Mouse (Mus musculus) monocyte, adult 2 months (primary cell): ENCODE results near the gene Cer1.
A peak's percentile ranks its signal among the peaks of the same experiment; 100 is the strongest.

Experiments
- DNase-seq, 2 experiments: peaks; one replicate each; pipeline ENCODE4 v3.0.0; 2022; ENCODE audit warnings: low spot score in 2 of 2, low read depth in 1 of 2

The Cer1 gene

DNA sequence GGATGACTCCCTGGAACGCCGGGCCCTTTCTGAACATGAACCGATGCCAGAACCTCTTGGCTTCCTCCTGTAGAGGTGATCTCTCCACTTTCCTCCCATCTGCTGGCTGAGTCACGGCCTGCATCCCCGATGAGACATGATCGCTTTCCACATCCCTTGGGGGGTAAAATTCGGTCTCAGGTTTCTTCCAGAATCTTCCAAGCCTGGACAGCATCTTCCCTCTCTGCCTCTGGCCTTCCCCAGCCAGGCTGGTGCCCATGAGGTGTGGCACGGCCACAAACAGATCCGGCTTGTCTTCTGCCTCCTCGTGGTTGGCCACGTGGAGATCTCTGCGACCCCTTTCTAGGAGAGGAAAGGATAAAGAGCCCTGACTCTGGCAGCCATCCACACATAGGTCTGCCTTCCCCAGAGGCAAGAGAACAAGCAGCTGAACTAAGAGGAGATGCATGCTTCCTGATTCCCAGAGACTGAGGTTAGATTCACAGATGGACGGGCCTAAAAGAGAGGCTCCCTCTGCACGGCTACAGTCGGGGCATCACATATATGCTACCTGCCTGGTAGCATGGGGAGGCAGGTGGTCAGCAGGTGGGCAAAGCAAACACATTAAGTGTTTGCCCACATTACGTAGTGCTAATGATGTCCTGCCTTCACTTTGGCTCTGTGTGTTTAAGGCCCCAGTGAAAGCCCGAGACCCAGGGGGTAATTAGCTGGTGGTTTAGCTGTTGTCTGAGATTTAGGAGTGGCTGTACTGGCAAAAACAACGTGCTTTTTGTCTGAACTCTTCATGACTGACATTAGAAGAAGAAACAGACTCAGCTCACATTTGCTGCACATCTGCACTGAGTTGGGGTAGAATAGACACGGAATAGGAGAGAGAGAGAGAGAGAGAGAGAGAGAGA, at the start of gene Cer1:
Gene Cer1 (minus strand): TSS at position 513 of the 899 bp plus-strand sequence.
- DNase-seq, result no peak

DNA sequence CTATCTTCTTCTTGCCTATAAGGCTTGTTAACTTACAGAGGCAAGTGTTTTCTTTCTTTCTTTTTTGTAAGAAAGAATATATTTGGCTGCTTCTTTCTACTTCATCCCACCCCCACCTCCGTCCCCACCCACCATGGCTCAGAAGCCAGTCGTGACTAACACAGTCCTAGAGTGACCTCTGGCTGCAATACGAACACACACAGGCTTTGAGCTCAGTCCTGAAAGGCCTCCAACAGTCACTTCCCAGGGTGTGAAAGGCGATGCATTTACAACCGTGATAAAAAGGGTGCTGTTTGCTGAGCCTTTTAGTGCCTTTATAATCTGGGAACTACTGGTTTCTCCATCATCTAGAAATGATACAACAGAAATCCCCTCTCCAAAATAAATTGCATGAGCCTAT, 49.4 kb upstream of the Cer1 start:
- no peak for DNase-seq

DNA sequence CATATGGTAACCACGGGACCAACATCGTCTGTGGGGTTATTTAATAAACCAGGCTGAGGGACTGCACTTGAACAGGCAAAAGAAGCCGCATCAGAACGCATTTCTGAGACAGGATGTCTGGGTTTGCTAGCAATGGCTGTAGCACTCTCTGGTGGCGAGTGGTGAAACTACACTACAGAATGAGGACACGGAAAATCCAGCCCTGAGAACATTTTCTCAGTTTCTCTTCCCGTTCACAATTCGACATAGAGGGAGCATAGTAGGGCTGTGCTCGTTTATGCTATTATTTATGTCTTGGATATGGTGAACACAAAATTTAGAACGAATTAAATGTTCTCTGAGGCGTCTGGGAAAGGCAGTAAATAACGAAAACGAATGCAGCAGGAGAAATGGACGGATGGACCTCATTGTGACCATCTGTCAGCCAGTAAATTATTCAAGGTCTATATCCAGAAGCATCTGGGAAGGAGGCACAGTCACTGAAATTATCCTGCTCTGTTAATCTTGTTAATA, 48.8 kb upstream of the Cer1 start:
- DNase-seq, result peak in 1 of 2 experiments; percentile 27

DNA sequence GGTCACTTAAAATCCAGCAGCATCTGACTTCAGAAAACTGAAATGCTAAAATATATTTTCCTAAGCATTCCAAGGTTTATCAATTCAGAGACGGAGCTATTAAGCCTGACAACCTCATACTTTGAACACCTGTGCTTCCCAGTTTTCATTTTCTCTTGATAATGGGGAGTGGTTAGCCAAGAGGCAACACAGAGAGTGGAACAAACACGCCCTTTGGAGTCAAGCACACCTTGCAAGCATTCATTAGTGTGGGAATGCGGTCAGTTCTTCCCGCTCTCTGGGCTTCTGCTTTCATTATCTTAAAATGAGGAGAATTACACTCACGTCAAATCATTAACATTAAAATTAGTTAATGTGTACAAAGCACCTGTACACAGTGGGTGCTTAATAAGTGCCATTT, 45.1 kb upstream of the Cer1 start:
- no peak for DNase-seq

DNA sequence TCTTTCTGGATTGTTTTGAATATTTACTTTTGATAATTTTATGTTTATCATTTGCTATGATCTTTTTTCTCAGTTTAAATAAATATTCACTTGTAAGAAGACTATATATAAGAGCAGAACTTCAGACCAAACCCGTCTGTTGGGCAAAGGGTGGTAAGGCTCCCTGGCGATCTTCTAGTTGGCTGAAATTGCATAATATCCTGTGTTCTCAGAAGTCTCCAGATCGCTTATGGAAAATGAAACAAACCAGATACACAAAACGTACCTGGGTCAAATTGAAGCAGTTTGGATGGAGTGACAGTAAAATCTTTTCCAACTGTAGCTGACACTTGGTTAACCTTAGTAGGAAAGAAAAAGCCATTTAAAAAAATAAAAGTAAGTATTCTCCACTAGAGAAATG, 37.0 kb upstream of the Cer1 start:
- no peak for DNase-seq

DNA sequence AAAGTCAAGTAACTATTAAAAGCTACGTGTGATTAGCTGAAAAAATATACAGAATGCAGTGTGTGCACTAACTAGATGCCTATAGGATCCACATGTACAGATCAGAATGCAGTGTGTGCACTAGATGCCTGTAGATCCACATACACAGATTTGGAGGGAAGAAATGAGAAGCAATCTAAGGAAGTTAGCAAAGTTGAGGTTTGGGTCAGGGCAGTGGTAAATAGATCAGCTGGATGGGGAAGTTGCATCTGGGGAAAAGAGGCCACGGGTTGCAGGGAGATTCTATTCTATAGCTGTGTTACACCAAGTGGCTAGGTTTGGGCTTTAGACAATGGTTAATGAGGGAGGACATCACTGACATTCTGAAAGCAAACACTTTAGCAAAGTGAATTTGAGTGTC, 33.7 kb upstream of the Cer1 start:
- DNase-seq, result peak in 1 of 2 experiments; percentile 2

DNA sequence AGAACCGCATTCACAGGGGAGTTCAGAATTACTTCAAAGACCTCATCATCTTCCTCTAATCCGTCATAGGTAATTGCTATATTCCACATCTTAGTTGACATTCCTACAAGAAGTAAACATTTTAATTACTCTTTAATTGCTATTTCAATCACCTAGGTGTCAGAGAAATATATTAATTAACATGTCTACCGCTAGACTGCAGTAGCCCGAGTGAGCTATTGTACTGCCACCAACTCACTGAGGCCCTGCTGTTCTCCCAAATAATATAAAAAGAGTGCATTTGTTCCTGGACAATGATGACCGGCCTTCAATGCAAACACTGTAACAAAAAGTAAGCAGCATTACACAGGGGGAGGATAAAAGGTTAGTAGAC, 31.7 kb upstream of the Cer1 start:
- no peak for DNase-seq

DNA sequence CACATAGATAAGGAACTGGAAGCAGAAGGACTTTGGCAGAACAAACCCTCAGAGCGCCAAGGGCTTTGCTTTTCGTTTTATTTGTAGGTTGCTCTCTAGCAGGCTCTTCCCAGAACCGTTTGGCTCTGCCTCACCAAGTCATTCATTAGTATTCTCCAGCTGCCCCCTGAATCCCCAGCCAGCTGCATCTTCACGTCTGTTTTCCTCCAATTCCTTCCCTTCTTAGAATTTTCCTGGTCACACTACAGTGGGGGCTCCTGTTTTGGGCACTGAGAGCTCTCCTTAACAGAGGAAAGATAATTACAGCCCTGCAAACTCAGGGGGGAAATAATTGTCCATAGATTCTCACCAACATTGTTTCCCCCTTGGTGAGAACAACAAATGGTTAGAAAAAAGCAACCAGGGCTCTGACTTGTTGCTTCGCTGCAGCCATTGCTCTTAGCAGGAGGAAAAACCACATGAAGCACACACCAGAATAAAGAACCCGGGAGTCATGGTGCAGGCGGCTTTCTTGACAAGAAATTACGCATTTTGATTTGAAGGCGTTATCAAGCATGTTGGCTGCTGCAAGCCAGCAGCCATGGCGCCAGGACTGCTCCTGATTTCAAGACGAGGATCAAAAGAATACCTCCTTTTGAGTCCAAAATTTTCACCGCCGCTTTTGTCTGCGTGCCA, 31.2 kb upstream of the Cer1 start:
- DNase-seq, result no peak

DNA sequence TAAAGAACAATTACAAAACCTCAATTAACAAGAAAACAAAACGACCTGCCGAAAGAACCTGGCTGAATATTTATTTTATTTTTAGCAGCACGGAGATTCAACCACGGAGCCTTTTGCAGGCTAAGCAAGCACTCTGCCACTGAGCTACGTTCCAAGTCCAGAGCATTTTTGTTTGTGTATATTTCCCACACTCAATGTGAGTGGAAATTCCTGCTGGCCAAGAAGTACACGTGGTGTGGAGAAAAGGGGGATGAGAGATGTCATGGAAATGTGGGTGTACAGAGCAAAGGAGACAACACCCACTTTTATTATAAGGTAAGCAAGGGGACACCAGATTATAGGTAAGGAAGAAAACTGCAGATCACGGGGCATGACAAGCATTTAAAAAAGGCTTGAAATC, 30.6 kb upstream of the Cer1 start:
- no peak for DNase-seq

DNA sequence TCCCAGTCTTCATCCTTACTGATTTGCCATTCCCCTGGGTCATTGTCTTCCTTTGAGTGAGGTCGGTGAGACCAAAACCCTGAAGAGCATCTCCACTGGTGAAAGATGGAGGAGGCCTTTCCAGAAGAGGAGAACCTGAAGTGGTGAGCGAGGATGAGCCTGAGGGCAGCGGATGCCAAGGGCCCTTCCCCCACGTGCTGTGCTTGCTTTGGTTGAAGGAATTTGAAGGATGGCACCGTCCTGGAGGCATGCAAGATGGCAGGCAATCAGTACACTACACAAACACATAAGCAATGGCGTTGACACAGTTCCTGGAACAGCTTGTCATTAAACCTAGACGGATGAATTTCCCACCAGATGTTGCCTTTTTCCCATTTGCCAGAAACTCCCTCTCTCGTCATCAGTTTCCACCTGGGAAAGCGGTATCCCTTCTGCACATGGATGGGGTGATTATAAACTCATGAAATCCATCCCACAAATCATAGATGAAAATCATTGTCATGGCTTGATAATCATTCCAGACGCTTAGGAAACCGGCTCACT, 29.7 kb upstream of the Cer1 start:
- no peak for DNase-seq

DNA sequence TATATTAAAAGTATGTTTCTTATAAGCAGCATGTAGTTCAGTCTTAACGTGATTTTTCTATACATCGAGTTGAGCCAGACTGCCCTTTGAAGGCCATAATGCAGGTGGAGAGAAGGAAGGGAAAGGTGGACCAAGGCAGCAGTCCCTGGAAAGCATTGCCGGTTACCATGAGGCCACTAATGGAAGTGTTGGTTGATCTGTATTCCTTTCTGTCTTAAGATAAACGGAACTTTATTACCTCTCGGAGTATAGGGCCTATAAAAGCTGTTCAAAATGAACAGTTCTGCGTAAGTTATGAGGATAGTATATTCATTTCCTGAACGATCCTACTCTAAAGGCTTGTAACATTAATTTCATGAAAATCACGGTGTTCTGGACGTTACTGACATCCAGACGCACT, 10.3 kb upstream of the Cer1 start:
- DNase-seq, result no peak

DNA sequence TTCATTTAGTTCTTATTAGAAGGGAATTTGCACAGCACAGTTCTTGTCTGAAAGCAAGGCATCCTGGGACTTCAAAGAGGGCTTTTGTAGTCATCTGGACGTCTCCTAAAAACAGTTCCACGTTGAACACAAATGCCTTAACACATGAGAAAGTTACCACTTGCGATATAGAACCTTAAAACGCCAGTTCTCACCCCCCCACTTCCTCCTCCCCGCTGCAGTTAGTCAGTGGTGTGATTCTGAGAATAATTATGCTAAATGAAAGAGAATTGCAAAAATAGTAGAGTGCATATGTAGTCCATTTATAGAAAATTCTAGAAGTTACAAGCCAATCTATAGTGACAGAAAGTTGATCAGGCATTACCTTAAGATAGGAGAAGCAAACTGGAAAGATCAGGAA, 7.3 kb upstream of the Cer1 start:
- DNase-seq, result no peak

DNA sequence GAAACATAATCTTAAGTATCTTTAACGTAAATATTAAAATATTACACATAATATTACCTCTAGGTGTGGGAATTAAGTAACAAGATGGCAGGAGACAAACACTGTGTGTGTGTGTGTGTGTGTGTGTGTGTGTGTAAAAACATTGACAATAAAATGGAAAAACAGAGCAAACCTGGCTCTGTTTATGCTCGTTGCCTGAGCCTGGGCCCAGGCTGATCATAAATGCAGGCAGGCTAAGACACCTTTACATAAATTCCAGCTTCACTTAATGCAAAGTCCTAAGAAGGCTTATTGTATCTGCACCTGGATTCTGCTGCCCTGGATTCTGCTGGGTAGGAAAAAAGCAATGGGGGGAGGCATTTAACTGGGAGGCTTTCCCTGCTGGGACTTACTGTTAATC, 6.6 kb upstream of the Cer1 start:
- DNase-seq, result no peak

DNA sequence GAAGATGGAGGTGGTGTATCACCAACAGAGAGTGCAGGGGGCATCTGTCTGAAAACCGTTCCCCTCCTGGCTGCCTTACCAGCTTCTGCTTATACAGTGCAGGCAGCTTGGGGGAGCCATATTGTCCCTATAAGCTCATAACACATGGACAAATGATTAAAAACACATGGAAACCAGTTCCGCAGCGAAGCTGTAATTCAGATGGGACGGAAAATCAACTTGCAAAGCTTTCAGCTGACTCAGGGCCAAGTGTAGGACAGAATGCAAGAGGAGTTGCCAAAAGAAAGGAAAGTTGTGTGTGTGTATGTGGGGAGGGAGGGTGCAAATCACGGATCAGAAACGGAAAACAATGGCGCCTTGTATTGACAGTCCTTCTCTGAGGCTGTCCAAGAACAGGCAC, 6.1 kb upstream of the Cer1 start:
- DNase-seq, result no peak

DNA sequence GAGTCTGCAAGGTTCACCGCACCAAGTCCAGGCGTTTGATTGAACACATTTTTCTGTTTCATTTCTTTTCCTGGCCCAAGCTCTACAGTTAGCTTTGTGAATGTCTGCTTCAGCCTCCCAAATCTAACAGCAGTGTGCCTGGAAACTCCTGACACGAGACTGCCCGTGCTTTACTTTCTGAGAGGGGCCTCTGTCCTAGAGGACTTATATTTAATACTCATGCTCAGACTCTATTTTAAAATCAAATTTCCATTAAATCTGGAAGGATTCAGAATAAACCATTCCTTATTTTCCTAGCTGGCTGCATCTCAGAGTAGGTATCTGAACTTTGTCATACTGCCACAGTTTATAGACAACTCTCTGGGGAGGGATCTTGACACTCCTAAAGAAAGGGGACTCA, 5.6 kb upstream of the Cer1 start:
- DNase-seq, result no peak

DNA sequence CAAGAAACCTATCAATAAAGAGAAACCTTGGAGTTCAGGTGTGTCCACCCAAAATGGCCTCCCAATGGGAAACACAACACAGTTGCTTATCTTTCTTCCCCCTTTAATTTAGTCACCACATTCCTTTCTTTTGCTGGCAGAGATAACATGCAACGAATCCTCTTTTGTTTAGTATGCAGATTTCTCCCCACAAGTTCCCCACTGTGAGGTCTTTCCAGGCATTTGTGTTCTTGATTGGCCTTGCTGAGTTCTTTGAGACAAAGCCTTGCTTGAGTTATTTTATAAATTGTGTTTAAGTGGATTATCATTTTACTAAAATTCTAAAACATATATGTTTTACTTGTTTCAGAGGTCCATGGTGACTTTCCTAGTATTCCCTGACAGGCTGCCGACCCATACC, 1.2 kb upstream of the Cer1 start:
- no peak for DNase-seq

DNA sequence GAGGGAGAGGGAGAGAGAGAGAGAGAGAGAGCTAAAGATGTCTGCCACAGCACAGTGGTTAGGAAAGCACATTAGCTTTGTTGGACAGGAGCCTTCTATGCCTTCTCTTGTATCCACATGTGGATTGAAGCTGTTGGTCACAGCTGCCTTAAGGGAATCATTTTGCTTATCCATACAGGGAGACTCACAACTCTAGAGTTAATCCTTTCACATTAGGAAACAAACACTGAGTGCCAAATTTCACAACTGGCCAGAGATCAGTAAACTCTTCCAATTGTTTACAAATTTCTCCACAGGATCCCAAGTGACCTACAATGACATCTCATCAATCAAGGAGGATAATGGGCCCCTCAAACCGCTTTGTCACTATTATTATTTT, 576 bp upstream of the Cer1 start:
- DNase-seq, result no peak

DNA sequence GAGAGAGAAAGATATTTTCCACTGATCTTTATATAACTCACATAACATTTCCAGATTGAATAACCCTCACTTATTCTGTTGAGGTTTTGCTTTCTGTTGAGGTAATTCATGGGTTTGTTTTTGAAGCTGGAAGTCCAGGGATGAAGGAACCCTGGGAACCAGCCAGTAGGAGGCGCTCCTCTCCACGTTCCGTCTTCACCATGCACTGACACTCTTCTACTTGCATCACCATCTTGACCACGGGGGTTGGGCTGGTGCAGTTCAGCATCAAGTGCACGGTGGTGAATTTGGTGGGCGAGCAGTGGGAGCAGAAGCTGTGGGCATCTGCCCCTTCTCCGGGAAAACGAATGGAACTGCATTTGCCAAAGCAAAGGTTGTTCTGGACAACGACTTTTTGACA, 2.4 kb downstream of the Cer1 start:
- DNase-seq, result no peak

DNA sequence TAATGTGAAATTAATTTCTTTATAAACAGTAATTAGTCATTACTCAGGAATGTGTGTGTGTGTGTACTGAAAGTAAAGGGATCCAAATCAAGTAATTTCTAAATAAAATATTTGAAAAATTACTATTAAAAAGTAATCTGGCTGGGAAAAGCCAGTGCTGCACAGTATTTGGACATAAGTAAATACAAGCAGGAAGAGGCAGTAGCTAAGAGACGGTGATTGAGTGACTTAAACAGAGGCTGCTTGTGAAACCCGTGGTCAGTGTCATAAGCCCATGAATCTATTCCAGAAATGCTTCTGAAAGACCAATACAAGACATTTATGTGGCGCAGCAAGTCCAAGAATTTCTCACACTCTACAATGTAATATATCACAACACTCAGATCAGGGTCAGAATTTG, 3.6 kb downstream of the Cer1 start:
- DNase-seq, result no peak

DNA sequence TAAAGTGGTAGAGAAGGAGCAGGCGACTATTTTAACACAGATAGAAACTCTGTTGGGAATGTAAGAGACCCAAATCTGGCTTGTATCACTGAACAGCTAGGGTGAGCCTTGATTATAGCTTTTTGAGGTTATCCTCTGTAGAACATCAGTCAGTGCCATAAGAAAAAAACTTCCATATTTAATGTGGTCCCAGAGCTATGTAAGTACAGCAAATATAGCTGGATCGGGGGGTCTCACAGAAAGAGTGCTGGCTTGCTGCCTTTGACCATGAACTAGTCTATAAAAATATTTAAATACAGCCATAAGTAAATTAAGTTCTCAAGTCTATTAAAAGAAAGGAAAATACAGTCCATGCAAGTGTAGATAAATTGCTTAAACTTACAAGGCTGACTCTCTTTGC, 4.7 kb downstream of the Cer1 start:
- DNase-seq, result no peak

DNA sequence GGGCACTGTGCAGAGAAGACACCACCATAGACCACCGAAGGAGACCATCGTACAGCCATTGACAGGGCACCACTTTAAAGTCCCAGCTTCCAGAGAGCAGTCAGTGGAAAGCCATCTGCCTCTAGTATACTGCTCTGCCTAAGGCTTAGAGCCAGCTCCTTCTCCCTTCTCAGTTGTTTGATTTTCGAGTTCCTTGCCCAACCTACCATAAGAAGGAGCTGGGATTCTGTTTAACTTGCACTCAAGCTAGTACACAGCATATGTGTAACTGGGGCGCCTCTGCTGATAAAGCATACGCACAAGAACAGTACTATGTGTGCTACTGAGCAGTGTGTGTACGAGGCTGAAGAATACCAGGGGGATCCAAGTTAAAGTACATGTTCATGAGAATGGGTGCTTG, 5.8 kb downstream of the Cer1 start:
- DNase-seq, result no peak

DNA sequence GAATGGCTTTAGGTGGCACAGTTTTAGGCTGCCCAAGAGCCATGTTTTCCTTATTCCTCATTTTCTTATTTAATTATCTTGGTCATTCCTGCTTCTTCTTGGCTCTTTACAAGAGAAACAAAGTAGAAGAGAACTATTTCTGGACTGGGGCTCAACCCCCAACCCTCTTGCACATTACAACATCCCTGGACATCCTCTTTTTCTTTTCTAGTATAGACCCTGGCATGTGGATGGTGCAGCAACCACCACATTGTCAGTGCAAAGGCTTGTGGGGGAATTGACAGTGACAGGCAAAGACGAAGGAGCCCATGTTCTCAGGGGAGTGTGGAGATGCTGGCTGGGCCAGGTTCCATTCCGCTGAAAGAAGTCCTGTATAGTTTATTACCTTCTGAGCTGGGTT, 8.3 kb downstream of the Cer1 start:
- DNase-seq, result no peak
